Mouse (Mus musculus): ENCODE results near the gene Spem1.

DNA sequence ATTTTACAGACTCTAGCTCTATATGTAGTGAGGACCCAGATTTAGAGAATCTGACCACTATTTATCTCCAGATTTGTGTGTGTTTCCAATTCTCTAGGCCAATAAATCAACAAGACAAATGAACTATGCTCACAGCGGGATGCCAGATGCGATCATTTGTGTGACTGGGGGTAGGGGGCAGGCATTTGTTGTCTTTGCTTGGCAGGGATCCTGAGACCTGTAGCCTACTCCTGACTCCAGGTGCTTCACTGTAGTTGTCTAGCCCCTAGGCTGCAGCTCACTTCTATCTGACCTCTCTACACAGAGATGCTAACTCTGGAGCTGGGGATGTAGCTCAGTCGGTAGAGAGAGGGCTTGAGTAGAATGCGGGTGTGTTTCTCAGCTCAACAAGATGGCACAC is 40.2 kb downstream of the Spem1 start:
- TF ChIP-seq CTCF (IDR thresholded peaks at IDR 0.05; ENCODE audit: insufficient read depth, low read length) (no peak), POLR2A (IDR thresholded peaks at IDR 0.05; ENCODE audit: borderline replicate concordance, extremely low read depth, low read depth, low read length) (no peak)
